Mouse (Mus musculus) urinary bladder, postnatal 25 days (tissue): ENCODE results near the gene Hbq1b.

Source experiments
- DNase-seq: peaks from one replicate; pipeline ENCODE4 v3.0.0; 2022; ENCODE audit warnings: low spot score

The Hbq1b gene

DNA sequence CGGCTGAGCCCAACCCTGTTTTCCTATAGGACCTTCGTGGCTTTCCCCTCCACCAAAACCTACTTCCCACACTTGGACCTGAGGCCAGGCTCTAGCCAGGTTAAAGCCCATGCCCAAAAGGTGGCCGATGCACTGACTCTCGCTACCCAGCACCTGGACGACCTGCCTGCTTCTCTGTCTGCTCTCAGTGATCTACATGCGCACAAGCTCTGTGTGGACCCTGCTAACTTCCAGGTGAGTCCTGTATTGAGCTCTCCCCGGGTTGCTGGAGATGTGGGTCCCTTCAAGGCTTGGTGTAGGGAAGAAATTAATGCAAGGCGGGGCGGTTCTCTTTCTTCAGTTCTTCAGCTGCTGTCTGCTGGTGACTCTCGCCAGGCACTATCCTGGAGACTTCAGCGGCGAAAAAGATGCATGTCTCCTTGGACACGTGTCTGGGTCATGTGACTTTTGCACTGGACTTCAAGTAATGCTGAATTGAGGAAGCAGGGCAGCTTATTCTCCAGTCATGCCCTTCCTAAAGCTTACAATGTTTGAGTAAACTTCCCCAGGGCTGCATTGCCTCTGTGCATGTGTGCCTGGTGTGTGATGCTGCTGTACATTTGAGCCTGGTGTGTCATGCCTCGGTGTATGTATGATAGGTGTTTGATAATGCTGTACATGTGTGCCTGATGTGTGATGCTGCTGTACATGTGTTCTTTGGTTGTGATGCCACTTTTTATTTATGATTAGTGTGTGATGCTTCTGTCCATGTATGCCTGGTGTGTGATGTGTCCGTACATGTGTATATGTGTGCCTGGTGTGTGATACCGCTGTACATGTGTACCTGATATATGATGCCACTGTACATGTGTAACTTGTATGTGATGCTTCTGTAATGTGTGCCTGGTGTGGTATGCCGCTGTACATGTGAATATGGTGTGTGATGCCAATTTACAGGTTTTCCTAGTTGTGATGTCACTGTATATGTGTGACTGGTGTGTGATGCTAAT is 13.8 kb downstream of the Hbq1b start:
- DNase-seq, result no peak

DNA sequence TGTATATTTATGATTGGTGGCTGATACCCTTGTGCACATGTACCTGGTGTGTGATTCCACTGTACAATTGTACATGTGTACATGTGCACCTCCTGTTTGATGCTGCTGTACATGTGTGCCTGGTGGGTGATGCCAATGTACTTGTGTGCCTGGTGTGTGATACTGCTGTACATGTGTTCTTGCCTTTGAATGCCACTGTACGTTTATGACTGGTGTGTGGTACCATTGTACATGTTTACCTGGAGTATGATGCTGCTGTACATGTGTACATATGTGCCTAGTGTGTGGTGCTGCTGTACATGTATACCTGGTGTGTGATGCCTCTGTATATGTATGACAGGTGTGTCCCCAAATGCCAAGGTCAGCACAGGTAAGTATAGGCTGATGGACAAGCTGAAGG is 14.7 kb downstream of the Hbq1b start:
- no peak for DNase-seq

DNA sequence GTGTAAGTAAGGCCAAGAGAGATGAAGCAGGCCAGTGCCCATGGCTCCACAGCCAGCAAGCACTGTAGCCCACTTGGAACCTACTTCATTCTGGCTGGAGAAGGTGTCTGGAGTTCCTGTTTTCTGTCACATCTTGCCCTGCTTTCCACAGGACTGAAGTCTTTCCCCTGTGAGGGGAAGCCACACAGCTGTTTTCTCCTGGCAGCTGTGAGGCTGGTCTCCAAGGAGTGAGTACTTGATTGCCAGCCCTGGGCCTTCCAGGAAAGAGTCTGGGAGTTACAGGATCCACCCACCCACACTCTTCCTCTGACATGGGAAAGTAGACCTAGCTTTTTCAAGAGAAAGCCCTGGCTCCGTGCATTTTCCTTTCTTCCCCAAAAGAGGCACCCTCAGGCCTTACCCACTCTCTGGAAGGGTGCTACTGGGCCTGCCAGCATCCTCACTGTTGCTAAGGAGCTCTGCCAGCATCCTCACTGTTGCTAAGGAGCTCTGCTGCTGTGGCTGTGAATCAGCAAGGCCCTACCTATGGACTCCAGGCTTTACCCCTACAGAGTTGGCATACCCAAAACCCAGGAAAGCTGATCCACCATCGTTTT is 16.2 kb downstream of the Hbq1b start:
- DNase-seq, result no peak

DNA sequence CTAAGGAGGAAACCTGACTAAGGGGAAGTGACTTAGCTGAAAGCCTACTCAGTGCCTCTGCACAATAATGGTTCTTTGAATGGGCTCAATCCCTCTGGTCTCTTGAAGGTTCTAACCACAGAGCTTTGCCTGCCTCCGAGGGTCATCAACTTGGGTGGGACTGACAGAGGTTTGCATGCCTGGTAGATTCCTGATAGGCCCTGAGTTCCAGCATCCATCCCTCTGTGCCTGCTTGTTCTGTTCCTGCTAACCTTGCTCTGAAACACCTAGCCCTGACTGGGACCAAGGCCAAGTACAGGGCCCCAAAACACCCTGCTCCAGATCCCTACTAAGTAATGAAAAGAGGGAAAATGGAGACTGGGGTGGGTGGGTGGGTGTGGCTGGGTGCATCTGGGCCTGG is 16.7 kb downstream of the Hbq1b start:
- no peak for DNase-seq

DNA sequence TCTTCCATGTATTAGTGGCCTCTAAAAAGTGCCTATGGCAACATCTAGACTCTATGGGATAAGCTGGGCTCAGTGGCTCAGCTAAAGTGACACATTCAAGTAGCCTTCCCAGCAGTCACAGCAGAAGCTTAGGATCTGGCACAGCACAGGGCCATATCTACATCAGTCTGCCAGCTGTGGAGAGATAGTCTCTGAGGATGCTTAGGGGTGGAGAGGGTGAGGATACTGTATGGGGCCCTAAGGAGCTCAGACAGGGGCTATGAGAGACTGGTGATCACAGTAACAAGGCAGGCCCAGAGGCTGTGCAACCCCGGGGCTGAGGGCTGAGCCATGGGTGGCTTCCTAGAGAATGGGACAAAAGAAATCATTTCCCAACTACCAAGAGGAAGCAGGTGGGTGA is 20.2 kb downstream of the Hbq1b start:
- no peak for DNase-seq

DNA sequence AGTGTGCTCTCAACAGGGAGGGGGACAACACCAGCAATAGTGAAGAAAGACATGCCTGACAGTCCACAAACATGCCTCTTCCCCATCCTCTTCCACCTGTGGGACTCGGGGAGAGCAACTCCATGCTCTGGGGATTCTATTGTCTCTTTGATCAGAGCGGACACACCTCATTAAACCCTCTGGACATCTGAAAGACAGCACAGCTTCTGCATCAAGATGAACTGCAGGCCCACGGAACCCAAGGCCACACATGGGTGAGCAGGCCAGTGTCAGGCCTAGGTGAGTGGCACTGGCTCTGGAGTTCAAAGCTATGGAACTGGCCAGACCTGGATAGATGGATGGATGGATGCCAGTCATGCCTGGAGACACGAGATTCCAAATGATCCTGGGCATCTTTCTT is 22.7 kb downstream of the Hbq1b start:
- no peak for DNase-seq

DNA sequence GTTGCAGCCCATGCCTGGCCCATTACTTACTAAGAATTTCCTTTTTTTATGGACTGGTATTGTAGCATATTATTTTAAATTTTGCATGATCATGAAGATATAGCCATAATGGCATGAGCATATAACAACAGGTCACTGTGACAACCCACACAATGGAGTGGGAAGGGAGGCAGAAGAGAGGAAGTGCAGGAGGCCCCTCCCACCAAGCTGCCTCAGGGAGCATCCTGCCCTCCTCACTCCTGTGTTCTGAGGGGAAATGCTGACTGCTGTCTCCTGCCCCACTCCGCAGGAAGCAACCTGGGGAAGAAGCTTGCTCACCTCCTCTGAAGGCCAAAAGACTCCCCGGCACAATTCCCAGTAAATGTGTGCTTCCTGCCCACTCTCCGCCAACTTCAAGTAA is 23.2 kb downstream of the Hbq1b start:
- no peak for DNase-seq

DNA sequence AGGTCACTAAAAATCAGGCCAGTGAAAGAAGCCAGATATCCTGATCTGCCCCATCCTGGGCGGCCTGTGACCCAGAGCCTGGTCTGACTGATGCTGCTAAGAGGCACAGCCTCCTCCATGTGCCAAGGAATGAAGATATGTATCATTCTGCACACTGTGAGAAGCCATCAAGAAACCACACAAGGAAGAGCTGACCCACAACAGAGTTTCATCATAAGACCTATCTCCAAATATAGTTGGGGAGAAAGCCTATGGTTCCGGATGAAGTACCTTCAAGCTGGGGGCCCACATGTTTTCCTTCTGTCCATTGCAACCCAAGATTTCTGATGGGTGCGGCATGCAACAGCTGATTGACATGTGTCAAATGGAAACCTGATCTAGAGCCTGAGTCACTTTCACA is 29.2 kb downstream of the Hbq1b start:
- DNase-seq, result no peak

DNA sequence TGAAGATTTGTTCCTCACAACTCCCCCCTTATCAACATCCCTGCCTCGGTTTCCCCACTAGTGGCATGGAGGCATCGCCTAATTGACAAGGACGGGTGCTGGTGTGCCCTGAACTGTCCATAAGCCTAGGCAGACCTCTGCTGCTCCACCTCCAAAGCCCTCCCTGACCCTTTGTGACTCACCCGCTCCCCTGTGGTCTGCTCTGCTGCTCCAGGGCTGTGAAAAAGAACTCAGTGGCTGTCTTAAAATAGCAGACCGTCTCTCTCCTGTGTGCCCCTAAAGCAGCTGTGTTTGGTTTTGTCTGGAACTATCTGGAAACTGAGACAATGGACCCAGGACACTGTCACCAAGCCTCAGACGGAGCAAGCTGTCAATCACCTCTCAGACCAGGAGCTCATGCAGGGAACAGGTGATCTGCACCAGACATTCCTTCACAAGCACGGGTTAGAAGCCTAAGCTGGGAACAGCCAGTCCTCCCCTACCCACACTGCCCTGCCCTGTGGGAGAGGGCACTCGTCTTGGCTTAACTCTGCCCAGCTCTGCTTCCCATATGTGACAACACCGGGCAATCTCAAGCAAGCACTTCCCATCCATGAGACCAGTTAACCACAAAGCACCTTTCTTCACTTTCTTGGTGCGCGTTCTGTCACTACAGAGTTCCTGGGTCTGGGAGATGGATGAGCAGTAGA is 33.9 kb downstream of the Hbq1b start:
- no peak for DNase-seq

DNA sequence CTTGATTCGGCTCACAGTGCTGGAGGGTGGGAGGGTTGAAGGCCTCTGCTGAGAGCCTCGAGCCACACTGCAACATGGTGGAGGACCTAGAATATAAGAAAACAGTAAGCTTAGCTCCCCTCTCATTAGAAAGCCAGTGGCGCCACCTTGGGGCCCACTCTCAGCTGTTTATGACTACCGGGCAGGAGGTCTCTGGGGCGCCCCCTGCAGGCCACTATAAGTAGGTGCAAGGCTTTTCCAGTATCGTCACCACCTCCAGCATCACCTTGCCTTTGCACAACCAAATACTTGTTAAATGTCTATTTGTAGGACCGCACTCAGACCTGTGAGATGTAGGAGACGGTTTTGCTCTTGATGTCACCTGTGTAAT is 34.4 kb downstream of the Hbq1b start:
- peak; percentile 43 for DNase-seq

DNA sequence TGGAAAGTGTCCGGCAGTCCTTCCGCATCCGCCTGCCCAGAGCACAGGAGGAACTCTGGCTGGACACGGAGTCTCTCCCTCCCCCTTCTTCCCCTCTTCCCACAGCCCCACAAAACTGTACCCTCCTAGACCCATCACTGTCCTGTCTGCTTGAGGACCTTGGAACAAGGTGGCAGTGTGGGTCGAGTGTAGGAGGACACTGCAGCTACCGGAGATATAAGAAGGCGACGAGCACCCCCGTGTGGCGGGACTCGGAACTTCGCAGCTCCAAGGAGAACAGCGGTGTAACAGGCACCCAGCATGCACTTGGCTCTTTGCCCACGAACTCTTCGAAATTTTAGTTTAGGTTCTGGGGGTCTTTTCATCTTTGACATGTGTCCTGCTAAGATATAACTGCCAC is 37.8 kb downstream of the Hbq1b start:
- peak; percentile 87 for DNase-seq

DNA sequence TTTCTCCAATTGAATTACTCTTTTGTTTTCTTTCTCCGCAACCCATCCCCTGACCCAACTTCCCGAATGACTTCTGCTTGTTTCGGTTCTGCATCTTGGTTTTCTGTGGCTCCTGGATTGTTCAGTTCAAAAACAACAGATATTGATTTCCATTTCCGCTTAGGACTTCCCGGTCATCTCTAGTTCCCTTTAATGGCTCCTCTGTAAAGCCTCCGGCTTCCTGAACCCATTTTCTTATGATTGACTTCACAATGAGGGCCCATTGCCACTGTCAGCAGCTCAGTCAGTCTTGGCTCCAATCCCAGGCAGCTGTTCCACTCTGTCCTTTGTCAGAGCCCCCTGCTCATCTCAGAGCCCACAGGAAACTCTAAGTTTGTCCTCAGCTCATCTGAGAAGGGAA is 44.3 kb downstream of the Hbq1b start:
- DNase-seq, result no peak

DNA sequence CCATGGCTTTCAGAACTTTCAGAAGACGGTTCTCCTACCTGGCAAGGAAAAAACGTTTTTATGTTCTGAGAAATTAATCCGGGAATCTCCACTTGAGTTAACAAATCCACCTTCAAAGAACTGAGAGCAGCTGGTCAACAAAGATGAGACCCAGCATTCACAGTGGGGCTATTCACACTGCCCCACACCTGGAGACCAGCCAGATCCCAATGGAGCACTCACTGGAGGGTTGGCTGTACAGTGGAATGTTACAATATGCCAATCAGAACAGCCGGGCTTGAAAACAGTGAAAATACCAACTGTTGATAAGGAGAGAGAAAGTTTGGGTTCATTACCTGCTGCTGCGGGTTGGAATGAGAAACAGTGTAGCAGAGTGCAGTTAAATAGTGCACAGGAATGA is 45.1 kb downstream of the Hbq1b start:
- no peak for DNase-seq

DNA sequence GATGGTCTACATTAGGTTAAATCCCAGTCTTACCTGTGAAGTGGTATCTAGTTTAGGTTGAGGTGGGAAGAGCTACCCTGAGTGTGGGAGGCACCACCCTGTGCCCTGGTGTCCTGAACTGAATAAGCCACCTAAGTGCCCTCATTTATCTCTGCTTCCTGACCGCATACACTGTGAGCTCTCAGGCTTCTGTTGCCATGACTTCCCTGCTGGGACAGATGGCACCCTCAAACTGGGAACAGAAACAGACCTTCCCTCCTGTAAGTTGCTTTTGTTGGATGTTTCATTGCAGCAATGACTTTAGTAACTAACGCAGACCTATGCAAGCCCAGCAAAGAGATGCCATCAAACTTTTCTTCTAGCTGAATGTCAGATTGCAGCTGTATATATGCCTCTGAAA is 46.5 kb downstream of the Hbq1b start:
- DNase-seq, result no peak

DNA sequence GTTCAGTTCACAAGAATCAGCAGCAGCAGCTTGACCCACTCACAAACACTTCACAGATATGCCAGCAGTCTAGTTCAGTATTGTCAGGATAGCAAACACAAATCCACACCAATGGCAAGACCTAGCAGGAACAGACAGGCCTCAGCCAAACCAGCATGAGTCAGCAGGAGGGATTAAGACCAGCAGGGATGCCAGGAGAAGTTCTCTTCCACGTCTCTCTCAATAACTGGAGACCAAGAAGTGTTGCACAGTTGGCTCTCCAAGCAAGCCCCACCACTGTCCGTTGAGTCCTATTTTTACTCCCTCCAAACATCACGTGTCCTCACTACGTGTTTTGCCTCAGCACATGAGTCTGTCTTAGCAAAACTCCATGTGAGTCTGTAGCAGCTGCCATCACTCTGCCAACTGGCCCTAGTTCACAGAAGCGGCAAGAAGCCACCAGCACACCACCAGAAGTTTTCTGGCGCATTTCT is 49.7 kb downstream of the Hbq1b start:
- no peak for DNase-seq
